Mouse (Mus musculus) embryo, embryonic 10 days (tissue): ENCODE results near the gene Rdx.
"Not testable (repeated sequence)": the region's sequence is repeated elsewhere in the genome, so short reads cannot be mapped to it uniquely, and the experiment has no call there.

ENCODE experiments used
- DNase-seq: peaks from one replicate; pipeline ENCODE4 v3.0.0-alpha.2; 2015; ENCODE audit warnings: low spot score

The Rdx gene

GRCm38 (mm10) chr9:52055313-52055712 is 8.3 kb downstream of the Rdx start:
- DNase-seq: no peak

GRCm38 (mm10) chr9:52059788-52060187 is 12.8 kb downstream of the Rdx start:
- no peak for DNase-seq

- no peak for DNase-seq
Measured at GRCm38 (mm10) chr9:52070052-52070451, 23.1 kb downstream of the Rdx start.

- DNase-seq: not testable (repeated sequence)
Measured at GRCm38 (mm10) chr9:52071352-52071751, 24.4 kb downstream of the Rdx start.

GRCm38 (mm10) chr9:52072202-52072601 is 25.2 kb downstream of the Rdx start:
- no peak for DNase-seq

- no peak for DNase-seq
Measured at GRCm38 (mm10) chr9:52076089-52076488, 29.1 kb downstream of the Rdx start.

- no peak for DNase-seq
Measured at GRCm38 (mm10) chr9:52077692-52078091, 30.7 kb downstream of the Rdx start.

GRCm38 (mm10) chr9:52081979-52082378 is 35.0 kb downstream of the Rdx start:
- no peak for DNase-seq

GRCm38 (mm10) chr9:52082414-52082813 is 35.4 kb downstream of the Rdx start:
- DNase-seq: no peak

GRCm38 (mm10) chr9:52091752-52092151 is 44.8 kb downstream of the Rdx start:
- DNase-seq: no peak

GRCm38 (mm10) chr9:52092311-52092710 is 45.3 kb downstream of the Rdx start:
- DNase-seq: no peak

- DNase-seq: no peak
Measured at GRCm38 (mm10) chr9:52093108-52093507, 46.1 kb downstream of the Rdx start.

- no peak for DNase-seq
Measured at GRCm38 (mm10) chr9:52094016-52094415, 47.0 kb downstream of the Rdx start.

GRCm38 (mm10) chr9:52094471-52094980 is 47.6 kb downstream of the Rdx start:
- no peak for DNase-seq

- DNase-seq: no peak
Measured at GRCm38 (mm10) chr9:52095666-52096065, 48.7 kb downstream of the Rdx start.

GRCm38 (mm10) chr9:52097386-52097785 is 50.4 kb downstream of the Rdx start:
- DNase-seq: no peak

GRCm38 (mm10) chr9:52098600-52098999 is 51.6 kb downstream of the Rdx start:
- peak; percentile 89 for DNase-seq

GRCm38 (mm10) chr9:52100426-52100825 is 53.5 kb downstream of the Rdx start:
- no peak for DNase-seq

- no peak for DNase-seq
Measured at GRCm38 (mm10) chr9:52102060-52102844, 55.3 kb downstream of the Rdx start.

GRCm38 (mm10) chr9:52103448-52104224 is 56.7 kb downstream of the Rdx start:
- DNase-seq: no peak

- DNase-seq: no peak
Measured at GRCm38 (mm10) chr9:52104225-52104615, 57.2 kb downstream of the Rdx start.

- DNase-seq: no peak
Measured at GRCm38 (mm10) chr9:52105423-52105822, 58.5 kb downstream of the Rdx start.

- DNase-seq: no peak
Measured at GRCm38 (mm10) chr9:52107161-52107560, 60.2 kb downstream of the Rdx start.
